Mouse (Mus musculus): ENCODE measurements at regions not wholly inside any gene's neighbourhood (a gene's known extent, or its start where the extent isn't known, plus 50 kb on each side); places are given as distances from the start of the nearest gene placed in this dataset.

GRCm38 (mm10) chr12:13164791-13165190, 84.2 kb downstream of the Ddx1 start:
- no peaks in the 10 kb centered on the region for H3K4me1 ChIP-seq
- no peaks in the 10 kb centered on the region for H3K36me3 ChIP-seq
- no peaks in the 10 kb centered on the region for H3K27me3 ChIP-seq (replicated peaks)
- H3K27ac ChIP-seq (replicated peaks): no peak overlapping the region
- H3K4me2 ChIP-seq: no peak overlapping the region
- no peak overlapping the region for H3K4me3 ChIP-seq
- no peak for ATAC-seq (ENCODE audit: extremely low read depth, insufficient number of reproducible peaks, low FRiP score, low TSS enrichment)
- H3K9me3 ChIP-seq: no peaks in the 10 kb centered on the region
- no peak overlapping the region for H3K9ac ChIP-seq
- WGBS: 56% methylated on average over 2 of the region's 2 CpGs

GRCm38 (mm10) chr12:13161051-13161450, 88.0 kb downstream of the Ddx1 start:
- H3K4me3 ChIP-seq: no peak overlapping the region

GRCm38 (mm10) chr12:13159346-13160055, 89.5 kb downstream of the Ddx1 start:
- Histone ChIP-seq H3K4me2 (no peak overlapping the region), H3K9ac (no peak overlapping the region), H3K27ac (replicated peaks) (no peak overlapping the region), H3K36me3 (no peaks in the 10 kb centered on the region), H3K9me3 (no peaks in the 10 kb centered on the region), H3K4me3 (no peak overlapping the region), H3K4me1 (no peaks in the 10 kb centered on the region), H3K27me3 (replicated peaks) (0 out of 2 replicates have a peak, but pooled peaks cover 5% of the 10 kb centered on the region)
- no peak for ATAC-seq (ENCODE audit: extremely low read depth, insufficient number of reproducible peaks, low FRiP score, low TSS enrichment)

More at GRCm38 (mm10) chr12:13161051-13161450, 88.0 kb downstream of the Ddx1 start:
- Histone ChIP-seq H3K9me3 (no peaks in the 10 kb centered on the region), H3K4me2 (no peak overlapping the region), H3K27ac (replicated peaks) (no peak overlapping the region), H3K27me3 (replicated peaks) (0 out of 2 replicates have a peak, but pooled peaks cover 5% of the 10 kb centered on the region), H3K36me3 (no peaks in the 10 kb centered on the region), H3K9ac (no peak overlapping the region), H3K4me1 (no peaks in the 10 kb centered on the region)
- ATAC-seq (ENCODE audit: extremely low read depth, insufficient number of reproducible peaks, low FRiP score, low TSS enrichment): no peak
- 71% methylated on average over 1 of the region's 1 CpGs for WGBS

GRCm38 (mm10) chr12:13157666-13158381, 91.2 kb downstream of the Ddx1 start:
- ATAC-seq (ENCODE audit: extremely low read depth, insufficient number of reproducible peaks, low FRiP score, low TSS enrichment): no peak
- H3K27me3 ChIP-seq (replicated peaks): 0 out of 2 replicates have a peak, but pooled peaks cover 5% of the 10 kb centered on the region
- H3K9ac ChIP-seq: no peak overlapping the region
- H3K4me1 ChIP-seq: no peaks in the 10 kb centered on the region
- H3K27ac ChIP-seq (replicated peaks): no peak overlapping the region
- H3K9me3 ChIP-seq: no peaks in the 10 kb centered on the region
- no peak overlapping the region for H3K4me2 ChIP-seq
- 63% methylated on average over 7 of the region's 7 CpGs for WGBS
- no peak overlapping the region for H3K4me3 ChIP-seq
- H3K36me3 ChIP-seq: no peaks in the 10 kb centered on the region

- ATAC-seq (ENCODE audit: extremely low read depth, insufficient number of reproducible peaks, low FRiP score, low TSS enrichment): no peak
- Histone ChIP-seq H3K4me2 (no peak overlapping the region), H3K9ac (no peak overlapping the region), H3K27ac (replicated peaks) (no peak overlapping the region), H3K4me1 (no peaks in the 10 kb centered on the region), H3K4me3 (no peak overlapping the region), H3K9me3 (no peaks in the 10 kb centered on the region), H3K36me3 (no peaks in the 10 kb centered on the region), H3K27me3 (replicated peaks) (0 out of 2 replicates have a peak, but pooled peaks cover 5% of the 10 kb centered on the region)
- 61% methylated on average over 10 of the region's 10 CpGs for WGBS
Measured at GRCm38 (mm10) chr12:13157089-13157488, 91.9 kb downstream of the Ddx1 start.

GRCm38 (mm10) chr12:13150751-13151150, 98.3 kb downstream of the Ddx1 start:
- Histone ChIP-seq H3K4me1 (peaks cover 14% of the 10 kb centered on the region), H3K36me3 (no peaks in the 10 kb centered on the region), H3K4me3 (no peak overlapping the region), H3K9me3 (no peaks in the 10 kb centered on the region), H3K27ac (replicated peaks) (no peak overlapping the region), H3K9ac (no peak overlapping the region), H3K27me3 (replicated peaks) (no peaks in the 10 kb centered on the region), H3K4me2 (no peak overlapping the region)
- no peak for ATAC-seq (ENCODE audit: extremely low read depth, insufficient number of reproducible peaks, low FRiP score, low TSS enrichment)
- WGBS: 38% methylated on average over 4 of the region's 4 CpGs

GRCm38 (mm10) chr12:13147251-13147650, 101.8 kb downstream of the Ddx1 start:
- 66% methylated on average over 4 of the region's 4 CpGs for WGBS
- Histone ChIP-seq H3K4me1 (peaks cover 29% of the 10 kb centered on the region), H3K4me2 (no peak overlapping the region), H3K9me3 (no peaks in the 10 kb centered on the region), H3K36me3 (no peaks in the 10 kb centered on the region), H3K4me3 (no peak overlapping the region), H3K9ac (no peak overlapping the region), H3K27me3 (replicated peaks) (no peaks in the 10 kb centered on the region), H3K27ac (replicated peaks) (no peak overlapping the region)
- no peak for ATAC-seq (ENCODE audit: extremely low read depth, insufficient number of reproducible peaks, low FRiP score, low TSS enrichment)

GRCm38 (mm10) chr12:13145186-13146115, 103.6 kb downstream of the Ddx1 start:
- 33% methylated on average over 10 of the region's 10 CpGs for WGBS
- peak; percentile 51 for ATAC-seq (ENCODE audit: extremely low read depth, insufficient number of reproducible peaks, low FRiP score, low TSS enrichment)
- H3K27ac ChIP-seq (replicated peaks): peak overlapping the region; percentile 67

GRCm38 (mm10) chr12:13144739-13145138, 104.3 kb downstream of the Ddx1 start:
- Histone ChIP-seq H3K27me3 (replicated peaks) (no peaks in the 10 kb centered on the region), H3K4me2 (no peak overlapping the region), H3K4me3 (no peak overlapping the region), H3K9ac (no peak overlapping the region), H3K27ac (replicated peaks) (peak overlapping the region; percentile 67), H3K36me3 (no peaks in the 10 kb centered on the region), H3K4me1 (peaks cover 26% of the 10 kb centered on the region), H3K9me3 (no peaks in the 10 kb centered on the region)
- 57% methylated on average over 1 of the region's 1 CpGs for WGBS
- no peak for ATAC-seq (ENCODE audit: extremely low read depth, insufficient number of reproducible peaks, low FRiP score, low TSS enrichment)

More at GRCm38 (mm10) chr12:13145186-13146115, 103.6 kb downstream of the Ddx1 start:
- Histone ChIP-seq H3K9ac (no peak overlapping the region), H3K4me2 (no peak overlapping the region; the same call in 1 of the 2 replicates), H3K27me3 (replicated peaks) (no peaks in the 10 kb centered on the region), H3K4me1 (peaks cover 26% of the 10 kb centered on the region), H3K4me3 (no peak overlapping the region), H3K36me3 (no peaks in the 10 kb centered on the region), H3K9me3 (no peaks in the 10 kb centered on the region)

GRCm38 (mm10) chr12:13140636-13141035, 108.4 kb downstream of the Ddx1 start:
- no peaks in the 10 kb centered on the region for H3K27me3 ChIP-seq (replicated peaks)
- peaks cover 25% of the 10 kb centered on the region for H3K4me1 ChIP-seq
- no peak overlapping the region for H3K9ac ChIP-seq
- H3K4me3 ChIP-seq: no peak overlapping the region
- no peaks in the 10 kb centered on the region for H3K36me3 ChIP-seq
- H3K27ac ChIP-seq (replicated peaks): no peak overlapping the region
- H3K4me2 ChIP-seq: no peak overlapping the region
- ATAC-seq (ENCODE audit: extremely low read depth, insufficient number of reproducible peaks, low FRiP score, low TSS enrichment): no peak
- 61% methylated on average over 6 of the region's 6 CpGs for WGBS
- no peaks in the 10 kb centered on the region for H3K9me3 ChIP-seq

- Histone ChIP-seq H3K9me3 (no peaks in the 10 kb centered on the region), H3K27me3 (replicated peaks) (no peaks in the 10 kb centered on the region), H3K36me3 (no peaks in the 10 kb centered on the region), H3K4me1 (peaks cover 12% of the 10 kb centered on the region), H3K9ac (no peak overlapping the region), H3K4me3 (no peak overlapping the region), H3K4me2 (no peak overlapping the region), H3K27ac (replicated peaks) (no peak overlapping the region)
- 58% methylated on average over 5 of the region's 5 CpGs for WGBS
- no peak for ATAC-seq (ENCODE audit: extremely low read depth, insufficient number of reproducible peaks, low FRiP score, low TSS enrichment)
Measured at GRCm38 (mm10) chr12:13139189-13139588, 109.8 kb downstream of the Ddx1 start.

All from heart, embryonic 13.5 days (tissue).